Mouse (Mus musculus) spleen, adult 2 months (tissue): ENCODE results near the gene Cbx1. TPM values are rescaled to one million over a fixed set of nuclear protein-coding genes. Genes with fewer than 3 reads are reported as not detected.
A peak's percentile ranks its signal among the peaks of the same experiment; 100 is the strongest.

Experiments
- DNase-seq, 2 experiments: peaks; one replicate each; pipeline versions ENCODE4 v3.0.0 to v3.0.0-alpha.2; 2012 to 2021; ENCODE audit warnings: low spot score in 2 of 2, low read depth in 1 of 2
- H3K27ac ChIP-seq: fragments of 200-500 bp; 2 replicates; pipeline ENCODE4 v1.5.1; 2012; ENCODE audit warnings: low read length, inconsistent platforms; ENCODE audit not compliant: insufficient read depth
- H3K27me3 ChIP-seq: fragments of 200-500 bp; 2 replicates; pipeline ENCODE4 v1.6.1; 2012; ENCODE audit warnings: mild to moderate bottlenecking, moderate library complexity, low read length, inconsistent platforms; ENCODE audit not compliant: control insufficient read depth, insufficient read depth
- H3K36me3 ChIP-seq: fragments of 200-500 bp; 2 replicates; pipeline ENCODE4 v1.6.1; 2012; ENCODE audit warnings: mild to moderate bottlenecking, low read length, inconsistent platforms; ENCODE audit not compliant: control insufficient read depth, insufficient read depth
- H3K4me1 ChIP-seq: fragments of 200-500 bp; 2 replicates; pipeline ENCODE4 v1.6.1; 2011; ENCODE audit warnings: inconsistent platforms; ENCODE audit not compliant: control insufficient read depth, insufficient read depth, insufficient read length
- H3K4me3 ChIP-seq: fragments of 200-500 bp; 2 replicates; pipeline ENCODE4 v1.5.1; 2011; ENCODE audit warnings: mild to moderate bottlenecking, inconsistent platforms; ENCODE audit not compliant: insufficient read depth, insufficient read length; ENCODE audit errors: extremely low read depth
- CTCF ChIP-seq: fragments of 200-500 bp; IDR thresholded peaks from 2 replicates; pipeline ENCODE4 v1.5.1; 2011; ENCODE audit warnings: mild to moderate bottlenecking, inconsistent platforms; ENCODE audit not compliant: insufficient read depth, insufficient read length, insufficient replicate concordance; ENCODE audit errors: extremely low read depth
- POLR2A ChIP-seq: fragments of 200-500 bp; IDR thresholded peaks from 2 replicates; pipeline ENCODE4 v1.6.1; 2011; ENCODE audit warnings: low read depth, low read length, inconsistent platforms
- WGBS: fragments of 180-500 bp; shearing (Covaris S2); methylation state at CpG from one replicate; pipeline ENCODE4 v1.1.7; 2018; 5-methylcytosine and 5-hydroxymethylcytosine counted together
- polyA plus RNA-seq: library from polyadenylated mRNA; depleted of rRNA; stranded (reverse); fragments of >200 nt; gene quantifications from 2 replicates; pipeline ENCODE4 v1.2.3, GENCODE M21; 2012

Gene Cbx1
- polyA plus RNA-seq, 1 experiment, result 13.9 TPM

GRCm38 (mm10) chr11:96822675-96823470, 33.9 kb downstream of the Cbx1 start:
- H3K4me1 ChIP-seq, result peaks cover 16% of the 10 kb centered on the region
- H3K36me3 ChIP-seq, result peaks cover 45% of the 10 kb centered on the region
- peak overlapping the region; percentile 65 for H3K27ac ChIP-seq
- no peaks in the 10 kb centered on the region for H3K27me3 ChIP-seq
- WGBS, result 40% methylated on average over 4 of the region's 4 CpGs
- DNase-seq, result peak; percentile 32 to 35
- H3K4me3 ChIP-seq, result peak overlapping the region; percentile 60
- TF ChIP-seq POLR2A (no peak), CTCF (no peak)

- 15% methylated on average over 13 of the region's 13 CpGs for WGBS
- Histone ChIP-seq H3K4me1 (peaks cover 16% of the 10 kb centered on the region), H3K36me3 (peaks cover 40% of the 10 kb centered on the region), H3K27me3 (no peaks in the 10 kb centered on the region), H3K4me3 (peak overlapping the region; percentile 60), H3K27ac (peak overlapping the region; percentile 49; the same call in 1 of the 2 replicates)
- TF ChIP-seq POLR2A, result no peak
- TF ChIP-seq CTCF, result no peak
- DNase-seq, result no peak
Observed at GRCm38 (mm10) chr11:96823471-96823837, 34.5 kb downstream of the Cbx1 start.

- no peak for TF ChIP-seq POLR2A
- no peak for TF ChIP-seq CTCF
- Histone ChIP-seq H3K27me3 (no peaks in the 10 kb centered on the region), H3K4me1 (peaks cover 16% of the 10 kb centered on the region), H3K36me3 (peaks cover 33% of the 10 kb centered on the region), H3K4me3 (peak overlapping the region; percentile 60), H3K27ac (no peak overlapping the region; the same call in 1 of the 2 replicates)
- 3% methylated on average over 25 of the region's 26 CpGs for WGBS
- DNase-seq, result peak; percentile 65 to 86
Observed at GRCm38 (mm10) chr11:96823880-96824782, 35.2 kb downstream of the Cbx1 start.

GRCm38 (mm10) chr11:96824783-96825495, 36.0 kb downstream of the Cbx1 start:
- 67% methylated on average over 7 of the region's 7 CpGs for WGBS
- no peak overlapping the region for H3K4me3 ChIP-seq
- DNase-seq, result no peak
- peak overlapping the region; percentile 25; the same call in 1 of the 2 replicates for H3K27ac ChIP-seq
- H3K36me3 ChIP-seq, result peaks cover 26% of the 10 kb centered on the region
- H3K27me3 ChIP-seq, result no peaks in the 10 kb centered on the region
- TF ChIP-seq CTCF (no peak), POLR2A (no peak)
- H3K4me1 ChIP-seq, result peaks cover 16% of the 10 kb centered on the region

- H3K27ac ChIP-seq, result no peak overlapping the region
- no peaks in the 10 kb centered on the region for H3K27me3 ChIP-seq
- H3K36me3 ChIP-seq, result peaks cover 12% of the 10 kb centered on the region
- H3K4me1 ChIP-seq, result peaks cover 16% of the 10 kb centered on the region
- TF ChIP-seq CTCF (no peak), POLR2A (no peak)
- DNase-seq, result no peak
- H3K4me3 ChIP-seq, result no peak overlapping the region
- 85% methylated on average over 2 of the region's 2 CpGs for WGBS
Observed at GRCm38 (mm10) chr11:96826481-96826880, 37.6 kb downstream of the Cbx1 start.

GRCm38 (mm10) chr11:96827062-96827581, 38.2 kb downstream of the Cbx1 start:
- no peak overlapping the region for H3K4me3 ChIP-seq
- WGBS, result 83% methylated on average over 12 of the region's 12 CpGs
- no peak for TF ChIP-seq CTCF
- no peak for TF ChIP-seq POLR2A
- no peak for DNase-seq
- peaks cover 9% of the 10 kb centered on the region for H3K36me3 ChIP-seq
- peaks cover 16% of the 10 kb centered on the region for H3K4me1 ChIP-seq
- no peaks in the 10 kb centered on the region for H3K27me3 ChIP-seq
- H3K27ac ChIP-seq, result no peak overlapping the region
